Mouse (Mus musculus) forebrain, embryonic 13.5 days (tissue): Measurements from ENCODE around the gene B4galt1. TPM values are rescaled to one million over a fixed set of nuclear protein-coding genes. Genes with fewer than 3 reads are reported as not detected.

ENCODE experiments used
- ATAC-seq: fragments of 200-750 bp; cut with Nextera tagmentation; 2 replicates; pipeline ENCODE4 v1.8.0; 2017
- H3K27ac ChIP-seq: fragments of 300-500 bp; sonication (generic); 2 replicates; pipeline ENCODE4 v1.5.1; 2015; ENCODE audit warnings: inconsistent platforms, mild to moderate bottlenecking, moderate library complexity
- H3K27me3 ChIP-seq: fragments of 300-500 bp; sonication (generic); 2 replicates; pipeline ENCODE4 v1.6.1; 2015; ENCODE audit warnings: mild to moderate bottlenecking, inconsistent platforms
- H3K36me3 ChIP-seq: fragments of 300-500 bp; sonication (generic); 2 replicates; pipeline ENCODE4 v1.6.1; 2015; ENCODE audit warnings: mild to moderate bottlenecking, inconsistent platforms; ENCODE audit not compliant: poor library complexity, severe bottlenecking
- H3K4me1 ChIP-seq: fragments of 300-500 bp; sonication (generic); 2 replicates; pipeline ENCODE4 v1.6.1; 2015; ENCODE audit warnings: inconsistent platforms
- H3K4me2 ChIP-seq: fragments of 300-500 bp; sonication (generic); 2 replicates; pipeline ENCODE4 v1.6.1; 2015; ENCODE audit warnings: inconsistent platforms, mild to moderate bottlenecking, moderate library complexity
- H3K4me3 ChIP-seq: fragments of 300-500 bp; sonication (generic); 2 replicates; pipeline ENCODE4 v1.5.1; 2015; ENCODE audit warnings: mild to moderate bottlenecking, inconsistent platforms
- H3K9ac ChIP-seq: fragments of 300-500 bp; sonication (generic); 2 replicates; pipeline ENCODE4 v1.6.1; 2015; ENCODE audit warnings: mild to moderate bottlenecking, inconsistent platforms
- H3K9me3 ChIP-seq: fragments of 300-500 bp; sonication (generic); replicated peaks from 2 replicates; pipeline ENCODE4 v1.6.1; 2016; ENCODE audit warnings: inconsistent platforms
- WGBS: fragments of 180-500 bp; shearing (Covaris S2); methylation state at CpG from one replicate; pipeline ENCODE4 v1.1.7; 2015; 5-methylcytosine and 5-hydroxymethylcytosine counted together
- polyA plus RNA-seq: library from polyadenylated mRNA; unstranded; fragments of >200 nt; fragmentation: Nextera tagmentation; extraction: Ambion mirVana; gene quantifications from 2 replicates; pipeline ENCODE4 v1.2.1, GENCODE M21; 2015

B4galt1 gene
- polyA plus RNA-seq, 1 experiment from 2014 or later = 7.8 TPM

GRCm38 (mm10) chr4:40781797-40782495 lies 71.9 kb downstream of the B4galt1 start:
- no peak overlapping the region for H3K9ac ChIP-seq
- ATAC-seq = no peak
- no peaks in the 10 kb centered on the region for H3K36me3 ChIP-seq
- no peaks in the 10 kb centered on the region for H3K9me3 ChIP-seq
- 81% methylated on average over 8 of the region's 8 CpGs for WGBS
- no peaks in the 10 kb centered on the region for H3K27me3 ChIP-seq
- no peak overlapping the region for H3K4me3 ChIP-seq
- H3K4me2 ChIP-seq = no peak overlapping the region
- no peaks in the 10 kb centered on the region for H3K4me1 ChIP-seq
- H3K27ac ChIP-seq = no peak overlapping the region

DNA sequence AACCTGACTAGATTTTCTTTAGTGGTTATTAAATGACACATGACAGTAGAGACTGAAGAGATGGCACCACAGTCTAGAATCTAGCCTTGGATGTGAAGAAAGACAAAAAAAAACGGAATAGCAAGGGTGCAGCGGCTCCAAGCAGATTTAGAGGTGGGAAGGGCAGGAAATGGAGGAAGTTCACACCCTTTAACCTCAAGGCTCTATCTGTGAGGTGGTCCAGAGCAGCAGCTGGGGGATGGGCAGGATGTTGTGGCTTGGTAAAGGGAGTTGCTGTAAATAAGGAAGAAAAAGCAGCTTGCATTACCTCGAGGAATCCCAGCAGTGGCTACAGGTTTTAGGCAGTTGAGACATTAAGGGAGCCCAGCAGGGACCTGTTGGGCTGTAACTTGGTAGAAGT lies 72.7 kb downstream of the B4galt1 start:
- Histone ChIP-seq H3K9ac (no peak overlapping the region), H3K27me3 (no peaks in the 10 kb centered on the region), H3K4me1 (no peaks in the 10 kb centered on the region), H3K9me3 (no peaks in the 10 kb centered on the region), H3K36me3 (no peaks in the 10 kb centered on the region), H3K4me3 (no peak overlapping the region), H3K4me2 (no peak overlapping the region), H3K27ac (no peak overlapping the region)
- 36% methylated on average over 3 of the region's 3 CpGs for WGBS
- ATAC-seq = no peak

- 0 out of 2 replicates have a peak, but pooled peaks cover 3% of the 10 kb centered on the region for H3K4me1 ChIP-seq
- H3K27me3 ChIP-seq = peaks cover 3% of the 10 kb centered on the region; the same call in 1 of the 2 replicates
- no peak for ATAC-seq
- H3K36me3 ChIP-seq = no peaks in the 10 kb centered on the region
- H3K4me2 ChIP-seq = no peak overlapping the region
- H3K27ac ChIP-seq = no peak overlapping the region
- no peak overlapping the region for H3K9ac ChIP-seq
- H3K9me3 ChIP-seq = no peaks in the 10 kb centered on the region
- WGBS = 84% methylated on average over 6 of the region's 6 CpGs
- H3K4me3 ChIP-seq = no peak overlapping the region
Measured at GRCm38 (mm10) chr4:40778656-40779055, 75.1 kb downstream of the B4galt1 start.

DNA sequence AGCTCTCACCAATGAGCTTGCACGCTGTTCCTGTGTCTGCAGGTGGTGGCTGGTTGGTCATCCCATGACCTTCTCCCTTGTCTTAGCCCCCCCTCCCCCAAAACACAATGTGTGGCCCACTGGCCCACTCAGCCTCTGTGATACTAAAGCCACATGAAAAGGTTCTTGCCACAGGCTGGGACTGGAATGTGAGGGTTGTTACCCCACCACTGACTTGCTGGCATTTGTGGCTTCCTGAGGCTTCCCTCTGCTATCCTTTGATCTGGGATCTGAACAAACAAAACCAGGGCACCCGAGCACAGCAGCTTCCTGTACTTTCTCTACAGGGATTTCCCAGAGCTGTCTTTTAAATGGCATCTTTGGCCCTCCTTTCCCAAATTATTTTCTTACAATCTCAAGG lies 76.7 kb downstream of the B4galt1 start:
- H3K9ac ChIP-seq = no peak overlapping the region
- H3K4me1 ChIP-seq = 0 out of 2 replicates have a peak, but pooled peaks cover 3% of the 10 kb centered on the region
- 38% methylated on average over 2 of the region's 2 CpGs for WGBS
- H3K27ac ChIP-seq = no peak overlapping the region
- no peaks in the 10 kb centered on the region for H3K9me3 ChIP-seq
- H3K4me2 ChIP-seq = no peak overlapping the region
- no peaks in the 10 kb centered on the region for H3K36me3 ChIP-seq
- H3K27me3 ChIP-seq = peaks cover 3% of the 10 kb centered on the region; the same call in 1 of the 2 replicates
- no peak for ATAC-seq
- H3K4me3 ChIP-seq = no peak overlapping the region

DNA sequence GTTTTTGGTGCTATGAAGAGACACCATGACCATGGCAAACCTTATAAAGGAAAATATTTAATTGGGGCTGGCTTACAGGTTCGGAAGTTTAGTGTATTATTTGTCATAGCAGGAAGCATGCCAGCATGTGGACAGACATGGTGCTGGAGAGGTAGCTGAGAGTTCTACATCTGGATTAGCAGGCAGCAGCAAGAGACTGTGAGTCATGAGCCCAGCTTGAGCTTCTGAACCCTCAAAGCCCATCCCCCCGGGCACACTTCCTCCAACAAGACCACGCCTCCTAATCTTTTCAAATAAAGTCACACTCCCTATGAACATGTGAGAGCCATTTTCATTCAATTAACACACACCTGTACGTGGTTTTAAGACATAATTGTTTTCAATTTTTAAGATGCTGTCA lies 77.4 kb downstream of the B4galt1 start:
- no peaks in the 10 kb centered on the region for H3K36me3 ChIP-seq
- 0 out of 2 replicates have a peak, but pooled peaks cover 3% of the 10 kb centered on the region for H3K4me1 ChIP-seq
- no peak overlapping the region for H3K9ac ChIP-seq
- no peak overlapping the region for H3K27ac ChIP-seq
- no peak for ATAC-seq
- peaks cover 3% of the 10 kb centered on the region; the same call in 1 of the 2 replicates for H3K27me3 ChIP-seq
- no peaks in the 10 kb centered on the region for H3K9me3 ChIP-seq
- 82% methylated on average over 4 of the region's 4 CpGs for WGBS
- no peak overlapping the region for H3K4me2 ChIP-seq
- no peak overlapping the region for H3K4me3 ChIP-seq

GRCm38 (mm10) chr4:40774279-40775259 lies 79.2 kb downstream of the B4galt1 start:
- WGBS = 33% methylated on average over 12 of the region's 12 CpGs
- H3K27ac ChIP-seq = no peak overlapping the region
- peak; percentile 43; the same call in 1 of the 2 replicates for ATAC-seq
- no peaks in the 10 kb centered on the region for H3K9me3 ChIP-seq
- no peak overlapping the region for H3K4me3 ChIP-seq
- H3K36me3 ChIP-seq = no peaks in the 10 kb centered on the region
- H3K4me1 ChIP-seq = 0 out of 2 replicates have a peak, but pooled peaks cover 3% of the 10 kb centered on the region
- no peak overlapping the region; the same call in 1 of the 2 replicates for H3K9ac ChIP-seq
- H3K27me3 ChIP-seq = peaks cover 3% of the 10 kb centered on the region; the same call in 1 of the 2 replicates
- peak overlapping the region; percentile 39 for H3K4me2 ChIP-seq

DNA sequence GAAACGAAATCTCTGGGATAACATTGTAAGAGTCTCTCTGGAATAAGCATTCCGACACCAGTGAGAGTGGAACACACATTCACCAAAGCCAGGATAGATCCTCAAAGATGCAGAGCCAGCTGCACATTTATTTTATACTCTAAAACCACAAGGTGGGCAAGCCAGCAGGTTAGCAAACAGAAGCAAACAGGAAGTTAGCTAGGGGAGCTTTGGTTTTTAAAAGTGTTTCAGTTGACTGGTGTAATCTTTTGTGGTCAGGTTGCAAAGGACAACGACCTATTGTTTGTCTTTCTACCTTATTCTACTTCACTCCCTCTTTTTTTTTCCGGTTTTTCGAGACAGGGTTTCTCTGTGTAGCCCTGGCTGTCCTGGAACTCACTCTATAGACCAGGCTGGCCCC lies 93.9 kb downstream of the B4galt1 start:
- ATAC-seq = no peak
- WGBS = 55% methylated on average over 5 of the region's 5 CpGs
- Histone ChIP-seq H3K27ac (no peak overlapping the region), H3K4me1 (peaks cover 7% of the 10 kb centered on the region), H3K27me3 (peaks cover 17% of the 10 kb centered on the region; the same call in 1 of the 2 replicates), H3K9ac (no peak overlapping the region), H3K4me2 (no peak overlapping the region), H3K4me3 (no peak overlapping the region), H3K36me3 (peaks cover 8% of the 10 kb centered on the region), H3K9me3 (no peaks in the 10 kb centered on the region)

DNA sequence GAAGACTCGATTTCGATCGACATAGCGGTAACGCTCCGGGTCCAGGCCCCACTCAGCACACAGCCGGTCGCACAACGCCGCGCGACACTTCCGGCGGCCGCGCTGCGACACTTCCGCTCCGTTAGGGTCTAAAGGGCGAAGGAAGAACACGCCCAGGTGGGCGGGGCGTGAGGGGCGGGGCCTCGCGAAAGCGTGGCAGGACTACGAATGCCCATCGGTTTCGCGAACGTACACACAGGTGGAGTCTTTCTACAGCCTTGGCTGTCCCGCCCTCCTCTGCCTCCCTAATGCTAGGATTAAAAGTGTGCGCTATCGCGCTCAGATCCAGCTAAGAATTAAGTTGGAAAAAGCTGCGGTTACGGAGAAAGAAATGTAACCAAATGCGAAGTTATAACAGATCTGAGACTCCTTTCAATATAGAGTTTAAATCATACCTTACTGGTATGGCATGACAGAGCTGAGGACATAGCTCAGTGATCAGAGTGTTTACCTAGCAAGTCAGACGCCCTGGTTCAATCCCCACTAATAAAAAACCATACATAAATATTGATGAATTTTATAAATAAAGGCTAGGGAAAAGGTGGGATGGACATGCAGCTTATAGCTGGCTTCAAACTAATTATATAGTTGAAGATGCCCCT lies 95.9 kb downstream of the B4galt1 start, which contains the start of gene Smu1:
Smu1 (minus strand) TSS at position 144 of the 641 bp plus-strand sequence.
- peaks cover 12% of the 10 kb centered on the region; the same call in 1 of the 2 replicates for H3K27me3 ChIP-seq
- under 1% methylated on average over 40 of the region's 40 CpGs for whole genome bisulfite sequencing

DNA sequence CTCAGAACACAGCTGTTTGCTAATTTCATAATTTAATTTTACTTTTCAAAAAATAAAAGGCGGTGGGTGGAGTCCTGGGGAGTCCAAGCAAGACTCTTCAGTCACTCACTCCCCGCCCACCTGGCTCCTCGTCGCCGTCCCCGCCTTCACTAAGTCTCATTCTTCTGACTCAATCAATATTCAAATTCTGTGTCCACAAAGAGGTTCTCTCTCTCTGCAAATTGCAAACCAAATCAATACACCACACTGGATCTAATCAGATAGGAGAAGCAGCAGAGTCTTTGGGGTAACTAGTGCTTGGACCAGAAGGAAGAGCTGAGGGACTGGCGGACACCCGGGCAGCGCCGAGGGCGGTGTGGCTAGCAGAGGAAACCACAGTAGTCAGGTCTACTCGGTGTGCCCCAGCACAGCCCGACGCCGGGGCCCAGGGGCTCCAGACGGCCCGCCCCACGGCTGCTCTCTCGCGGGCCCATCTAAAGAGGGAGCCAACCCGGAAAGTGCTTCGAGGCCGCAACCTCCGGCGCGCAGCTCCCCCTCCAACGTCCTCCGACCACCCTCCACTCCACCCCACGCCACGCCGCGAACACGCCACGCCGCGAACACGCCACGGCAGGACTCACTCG lies 96.5 kb downstream of the B4galt1 start:
- under 1% methylated on average over 39 of the region's 39 CpGs for WGBS
- ATAC-seq = peak; percentile 83

More for the DNA sequence above, 95.9 kb downstream of the B4galt1 start, which contains the start of gene Smu1:
- Histone ChIP-seq H3K36me3 (peaks cover 28% of the 10 kb centered on the region), H3K4me1 (peaks cover 7% of the 10 kb centered on the region), H3K4me3 (peak within 1 kb of the TSS; percentile 92), H3K4me2 (peak within 1 kb of the TSS; percentile 83), H3K27ac (peak within 1 kb of the TSS; percentile 33), H3K9ac (peak within 1 kb of the TSS; percentile 91), H3K9me3 (no peaks in the 10 kb centered on the region)
- ATAC-seq = peak; percentile 99

More for the DNA sequence above, 96.5 kb downstream of the B4galt1 start:
- Histone ChIP-seq H3K4me3 (peak overlapping the region; percentile 92), H3K4me2 (peak overlapping the region; percentile 83), H3K36me3 (peaks cover 33% of the 10 kb centered on the region), H3K27me3 (peaks cover 12% of the 10 kb centered on the region; the same call in 1 of the 2 replicates), H3K4me1 (peaks cover 7% of the 10 kb centered on the region), H3K9me3 (no peaks in the 10 kb centered on the region), H3K27ac (peak overlapping the region; percentile 33), H3K9ac (peak overlapping the region; percentile 91)
